Mouse (Mus musculus): ENCODE measurements at regions not wholly inside any gene's neighbourhood (a gene's known extent, or its start where the extent isn't known, plus 50 kb on each side); places are given as distances from the start of the nearest gene placed in this dataset.

- Histone ChIP-seq H3K4me1 (ENCODE audit: control insufficient read depth, insufficient read depth, low read length) (no peaks in the 10 kb centered on the region), H3K27ac (ENCODE audit: insufficient read depth, low read length) (no peak overlapping the region), H3K4me3 (ENCODE audit: insufficient read depth, low read length) (no peak overlapping the region)
- no peak for TF ChIP-seq CTCF (IDR thresholded peaks at IDR 0.05; ENCODE audit: extremely low read depth, insufficient read depth, low read length)
- no peak for TF ChIP-seq POLR2A (IDR thresholded peaks at IDR 0.05; ENCODE audit: extremely low read depth, insufficient read depth, low read length)
Measured at GRCm38 (mm10) chr12:39048441-39048840, 269.3 kb downstream of the Etv1 start.

GRCm38 (mm10) chr12:39048958-39049357 is 269.8 kb downstream of the Etv1 start:
- H3K4me1 ChIP-seq (ENCODE audit: control insufficient read depth, insufficient read depth, low read length): no peaks in the 10 kb centered on the region
- no peak overlapping the region for H3K27ac ChIP-seq (ENCODE audit: insufficient read depth, low read length)
- TF ChIP-seq CTCF (IDR thresholded peaks at IDR 0.05; ENCODE audit: extremely low read depth, insufficient read depth, low read length) (0 out of 2 replicates have a peak, but pooled peaks have one; percentile 25), POLR2A (IDR thresholded peaks at IDR 0.05; ENCODE audit: extremely low read depth, insufficient read depth, low read length) (no peak)
- H3K4me3 ChIP-seq (ENCODE audit: insufficient read depth, low read length): no peak overlapping the region

- no peaks in the 10 kb centered on the region for H3K4me1 ChIP-seq (ENCODE audit: control insufficient read depth, insufficient read depth, low read length)
- no peak overlapping the region for H3K4me3 ChIP-seq (ENCODE audit: insufficient read depth, low read length)
- TF ChIP-seq CTCF (IDR thresholded peaks at IDR 0.05; ENCODE audit: extremely low read depth, insufficient read depth, low read length) (no peak), POLR2A (IDR thresholded peaks at IDR 0.05; ENCODE audit: extremely low read depth, insufficient read depth, low read length) (no peak)
- H3K27ac ChIP-seq (ENCODE audit: insufficient read depth, low read length): no peak overlapping the region
Measured at GRCm38 (mm10) chr12:39070331-39071045, 291.3 kb downstream of the Etv1 start.

- TF ChIP-seq POLR2A (IDR thresholded peaks at IDR 0.05; ENCODE audit: extremely low read depth, insufficient read depth, low read length) (no peak), CTCF (IDR thresholded peaks at IDR 0.05; ENCODE audit: extremely low read depth, insufficient read depth, low read length) (no peak)
- Histone ChIP-seq H3K4me3 (ENCODE audit: insufficient read depth, low read length) (no peak overlapping the region), H3K27ac (ENCODE audit: insufficient read depth, low read length) (no peak overlapping the region), H3K4me1 (ENCODE audit: control insufficient read depth, insufficient read depth, low read length) (no peaks in the 10 kb centered on the region)
Measured at GRCm38 (mm10) chr12:39073289-39074022, 294.3 kb downstream of the Etv1 start.

GRCm38 (mm10) chr12:39086285-39086684 is 307.1 kb downstream of the Etv1 start:
- TF ChIP-seq POLR2A (IDR thresholded peaks at IDR 0.05; ENCODE audit: extremely low read depth, insufficient read depth, low read length): no peak
- no peak for TF ChIP-seq CTCF (IDR thresholded peaks at IDR 0.05; ENCODE audit: extremely low read depth, insufficient read depth, low read length)
- Histone ChIP-seq H3K4me1 (ENCODE audit: control insufficient read depth, insufficient read depth, low read length) (no peaks in the 10 kb centered on the region), H3K27ac (ENCODE audit: insufficient read depth, low read length) (no peak overlapping the region), H3K4me3 (ENCODE audit: insufficient read depth, low read length) (no peak overlapping the region)

- TF ChIP-seq POLR2A (IDR thresholded peaks at IDR 0.05; ENCODE audit: extremely low read depth, insufficient read depth, low read length) (no peak), CTCF (IDR thresholded peaks at IDR 0.05; ENCODE audit: extremely low read depth, insufficient read depth, low read length) (no peak)
- H3K27ac ChIP-seq (ENCODE audit: insufficient read depth, low read length): no peak overlapping the region
- H3K4me3 ChIP-seq (ENCODE audit: insufficient read depth, low read length): no peak overlapping the region
- no peaks in the 10 kb centered on the region for H3K4me1 ChIP-seq (ENCODE audit: control insufficient read depth, insufficient read depth, low read length)
Measured at GRCm38 (mm10) chr12:39094638-39095230, 315.6 kb downstream of the Etv1 start.

- H3K4me1 ChIP-seq (ENCODE audit: control insufficient read depth, insufficient read depth, low read length): no peaks in the 10 kb centered on the region
- no peak overlapping the region for H3K27ac ChIP-seq (ENCODE audit: insufficient read depth, low read length)
- no peak overlapping the region for H3K4me3 ChIP-seq (ENCODE audit: insufficient read depth, low read length)
- TF ChIP-seq CTCF (IDR thresholded peaks at IDR 0.05; ENCODE audit: extremely low read depth, insufficient read depth, low read length): no peak
- no peak for TF ChIP-seq POLR2A (IDR thresholded peaks at IDR 0.05; ENCODE audit: extremely low read depth, insufficient read depth, low read length)
Measured at GRCm38 (mm10) chr12:39123391-39124095, 344.4 kb downstream of the Etv1 start.

GRCm38 (mm10) chr12:39154689-39155088 is 375.5 kb downstream of the Etv1 start:
- Histone ChIP-seq H3K4me3 (ENCODE audit: insufficient read depth, low read length) (no peak overlapping the region), H3K27ac (ENCODE audit: insufficient read depth, low read length) (no peak overlapping the region), H3K4me1 (ENCODE audit: control insufficient read depth, insufficient read depth, low read length) (no peaks in the 10 kb centered on the region)
- TF ChIP-seq CTCF (IDR thresholded peaks at IDR 0.05; ENCODE audit: extremely low read depth, insufficient read depth, low read length) (no peak), POLR2A (IDR thresholded peaks at IDR 0.05; ENCODE audit: extremely low read depth, insufficient read depth, low read length) (no peak)

- no peak for TF ChIP-seq CTCF (IDR thresholded peaks at IDR 0.05; ENCODE audit: extremely low read depth, insufficient read depth, low read length)
- TF ChIP-seq POLR2A (IDR thresholded peaks at IDR 0.05; ENCODE audit: extremely low read depth, insufficient read depth, low read length): no peak
- no peaks in the 10 kb centered on the region for H3K4me1 ChIP-seq (ENCODE audit: control insufficient read depth, insufficient read depth, low read length)
- H3K27ac ChIP-seq (ENCODE audit: insufficient read depth, low read length): no peak overlapping the region
- no peak overlapping the region for H3K4me3 ChIP-seq (ENCODE audit: insufficient read depth, low read length)
Measured at GRCm38 (mm10) chr12:39176958-39177357, 397.8 kb downstream of the Etv1 start.

Data from cortical plate, adult 2 months (tissue).